Mouse (Mus musculus): Measurements from ENCODE around the gene Haus8.
"Not testable (repeated sequence)": the region's sequence is repeated elsewhere in the genome, so short reads cannot be mapped to it uniquely, and the experiment has no call there.

The Haus8 gene

GRCm38 (mm10) chr8:71282621-71283020 is 9.9 kb upstream of the Haus8 start:
- DNase-seq (ENCODE audit: low spot score), result no peak

DNA sequence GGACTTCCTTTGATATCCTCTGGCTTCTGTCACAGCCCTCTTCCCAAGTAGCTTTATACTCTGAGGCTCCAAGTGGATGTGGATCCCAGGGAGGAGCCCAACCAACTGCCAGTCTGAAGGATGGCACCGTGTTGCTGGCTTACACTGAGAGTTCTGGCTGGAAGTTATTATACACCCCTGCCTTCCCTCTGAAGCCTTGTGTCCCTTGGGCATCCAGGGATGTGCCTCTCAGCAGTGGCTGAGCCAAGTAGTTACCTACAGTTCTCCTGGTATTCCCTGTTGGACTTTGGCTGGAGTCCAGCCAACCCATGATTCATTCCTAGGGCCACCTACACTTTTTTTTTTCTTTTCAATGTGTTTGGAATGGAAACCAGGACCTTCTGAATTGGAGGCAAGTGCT is 9.0 kb upstream of the Haus8 start:
- DNase-seq (ENCODE audit: low spot score), result not testable (repeated sequence)

DNA sequence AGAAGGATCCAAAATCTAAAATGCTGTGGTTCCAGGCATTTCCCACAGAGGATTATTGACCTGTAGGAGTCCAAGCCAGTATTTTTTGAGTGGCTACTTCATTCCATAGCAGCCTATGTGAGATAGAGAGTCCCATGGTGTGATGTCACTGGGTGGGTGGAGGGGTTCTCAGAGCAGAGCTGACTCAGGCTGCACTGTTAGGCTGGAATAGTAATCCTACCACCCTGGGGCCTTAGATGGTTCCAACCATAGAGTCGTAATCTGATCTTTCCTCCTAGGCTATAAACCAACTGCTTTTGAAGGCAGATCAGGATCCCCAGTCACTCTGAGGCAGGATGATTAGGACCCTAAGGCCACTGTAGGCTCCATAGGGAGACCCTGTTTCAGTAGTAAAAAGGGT is 6.7 kb upstream of the Haus8 start:
- DNase-seq (ENCODE audit: low spot score), result not testable (repeated sequence)

DNA sequence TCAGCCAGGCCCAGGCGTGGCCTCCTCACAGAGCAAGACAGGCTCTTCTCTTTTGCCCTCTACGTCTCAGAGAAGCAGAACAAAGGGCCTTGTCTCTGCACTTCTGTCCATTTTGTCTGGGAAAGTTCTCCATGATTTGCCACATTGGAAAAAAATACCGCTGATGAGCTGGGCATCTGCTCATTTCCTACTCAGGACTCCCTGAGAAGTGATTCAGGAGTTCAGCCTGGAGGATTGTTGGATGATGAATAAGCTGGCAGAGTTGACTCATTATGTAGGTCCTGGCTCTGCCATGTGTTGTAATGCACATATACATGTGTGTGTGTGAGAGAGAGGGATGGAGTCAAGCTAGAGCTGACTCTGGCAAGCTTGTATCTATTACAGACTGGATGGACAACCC is 3.4 kb upstream of the Haus8 start:
- DNase-seq (ENCODE audit: low spot score), result no peak

GRCm38 (mm10) chr8:71274478-71274877 is 1.7 kb upstream of the Haus8 start:
- DNase-seq (ENCODE audit: low spot score), result no peak

DNA sequence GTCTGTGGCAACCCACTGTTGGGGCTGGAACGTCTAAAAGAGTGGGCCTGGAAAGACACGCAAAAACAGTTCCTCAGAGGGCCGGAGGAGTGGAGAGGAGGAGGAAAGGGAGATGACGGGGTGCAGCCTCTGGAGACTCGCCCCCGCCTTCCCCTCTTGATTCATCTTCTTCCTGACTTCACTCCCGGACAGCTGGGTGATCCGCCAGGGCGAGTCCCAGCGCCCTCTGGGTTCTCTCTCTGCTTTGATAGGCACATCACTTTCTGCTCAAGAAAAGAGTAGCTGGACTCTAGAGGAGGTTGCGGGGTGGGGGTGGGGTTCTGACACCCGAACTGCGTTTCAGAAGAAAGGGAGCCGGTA is 397 bp upstream of the Haus8 start:
- DNase-seq (ENCODE audit: low spot score), result no peak

GRCm38 (mm10) chr8:71271630-71272029 is 1.1 kb downstream of the Haus8 start:
- DNase-seq (ENCODE audit: low spot score), result no peak

DNA sequence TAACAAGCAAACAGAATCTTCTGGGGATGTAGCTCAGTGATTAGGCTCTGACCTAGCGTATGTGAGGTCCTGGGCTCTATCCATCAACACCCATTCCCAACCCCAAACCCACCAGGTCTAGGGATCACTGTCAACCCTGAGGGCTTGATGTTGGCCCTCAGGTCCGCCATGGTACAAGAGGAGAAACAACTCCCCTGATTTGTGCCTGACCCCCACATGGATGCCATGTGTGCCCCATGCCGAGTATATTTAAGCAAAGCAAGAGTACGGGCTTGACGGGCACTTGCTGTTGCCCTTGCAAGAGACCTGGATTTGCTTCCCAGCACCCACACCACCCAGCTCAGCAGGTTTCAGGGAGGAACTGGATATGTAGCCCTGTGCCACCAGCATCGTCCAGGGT is 4.4 kb downstream of the Haus8 start:
- DNase-seq (ENCODE audit: low spot score), result not testable (repeated sequence)

- no peak for DNase-seq (ENCODE audit: low spot score)
Observed at GRCm38 (mm10) chr8:71267690-71268089, 5.0 kb downstream of the Haus8 start.

DNA sequence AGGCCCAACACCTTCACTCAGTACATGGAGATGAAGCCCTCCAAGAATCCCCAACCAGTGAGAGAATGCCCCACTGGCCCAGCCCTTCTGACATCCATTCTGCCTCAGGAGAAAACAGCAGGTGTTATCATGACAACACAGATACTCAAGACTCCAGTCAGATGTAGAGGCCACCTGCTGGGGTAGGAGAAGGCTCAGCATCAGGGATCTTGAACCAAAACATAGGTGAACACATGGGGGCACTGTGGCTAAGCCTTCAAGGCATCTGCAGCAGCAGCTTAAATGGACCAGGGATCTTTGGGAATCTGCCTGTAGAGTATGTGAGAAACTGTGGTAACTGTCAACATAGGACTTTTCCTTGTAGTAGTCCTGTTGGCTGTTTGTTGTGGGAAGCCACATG is 11.5 kb downstream of the Haus8 start:
- no peak for DNase-seq (ENCODE audit: low spot score)

- DNase-seq (ENCODE audit: low spot score), result no peak
Observed at GRCm38 (mm10) chr8:71256545-71257232, 16.0 kb downstream of the Haus8 start.

DNA sequence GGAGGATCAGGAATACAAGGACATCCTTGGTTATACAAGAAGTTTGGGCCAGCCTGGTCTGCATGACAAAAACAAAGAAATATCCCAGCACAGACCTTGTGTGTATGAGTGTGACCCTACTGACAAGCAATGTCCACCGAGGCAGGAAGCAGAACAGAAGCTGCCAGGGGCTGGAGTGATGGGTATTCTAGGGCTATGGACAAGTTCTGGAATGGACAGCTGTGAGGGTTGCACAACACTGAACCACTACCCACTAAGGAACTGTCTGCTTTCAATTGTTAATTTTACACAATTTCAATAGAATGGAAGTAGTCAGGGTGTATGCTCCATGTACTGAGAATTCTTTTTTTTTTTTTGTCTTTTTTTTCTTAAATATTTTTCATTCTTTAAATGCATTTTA is 24.5 kb downstream of the Haus8 start:
- no peak for DNase-seq (ENCODE audit: low spot score)

- no peak for DNase-seq (ENCODE audit: low spot score)
Observed at GRCm38 (mm10) chr8:71242757-71243156, 30.0 kb downstream of the Haus8 start.

DNA sequence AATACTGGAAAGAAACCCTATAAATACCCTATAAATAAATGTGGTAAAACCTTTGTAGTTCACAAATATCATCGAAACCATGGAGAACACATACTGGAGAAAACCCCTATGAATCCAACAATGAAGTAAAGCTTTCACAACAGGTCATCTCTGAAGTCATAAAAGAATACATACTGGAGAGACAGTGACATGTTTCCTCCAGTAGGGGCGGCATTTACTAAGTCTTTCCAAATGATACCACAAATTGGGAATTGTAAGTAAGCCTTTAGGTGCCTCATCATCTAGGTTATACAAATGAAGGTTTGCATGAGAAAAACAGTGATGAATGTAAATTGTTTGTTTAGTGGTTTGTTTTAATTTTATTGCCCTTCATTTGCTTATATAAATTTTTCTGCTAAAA is 48.2 kb downstream of the Haus8 start:
- DNase-seq (ENCODE audit: low spot score), result no peak

GRCm38 (mm10) chr8:71214266-71214665 is 58.5 kb downstream of the Haus8 start:
- not testable (repeated sequence) for DNase-seq (ENCODE audit: low spot score)

DNA sequence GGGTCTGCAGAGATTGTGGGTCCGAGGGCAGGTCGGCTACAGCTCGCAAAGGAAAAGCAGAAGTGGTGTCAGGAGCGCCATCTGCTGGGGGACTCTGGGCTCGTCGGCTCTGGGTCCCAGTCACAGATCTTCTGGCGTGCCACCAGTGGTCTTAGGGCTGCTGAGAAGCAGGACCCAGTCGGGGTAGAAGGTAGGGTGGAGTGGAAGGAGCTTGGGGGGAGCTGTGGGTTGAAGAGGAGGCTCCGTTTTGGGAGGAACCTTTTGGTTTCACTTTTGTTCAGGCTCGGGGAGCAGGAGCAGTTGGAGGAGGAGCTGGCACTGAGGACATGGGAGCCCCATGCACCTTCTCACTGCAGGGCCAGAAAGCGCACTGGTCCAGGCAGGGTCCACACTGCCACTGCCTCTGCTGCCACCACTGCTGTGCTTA is 67.2 kb downstream of the Haus8 start:
- not testable (repeated sequence) for DNase-seq (ENCODE audit: low spot score)
